Mouse (Mus musculus): ENCODE results near the gene H2afz.
"Not testable (repeated sequence)": the region's sequence is repeated elsewhere in the genome, so short reads cannot be mapped to it uniquely, and the experiment has no call there.

The H2afz gene

DNA sequence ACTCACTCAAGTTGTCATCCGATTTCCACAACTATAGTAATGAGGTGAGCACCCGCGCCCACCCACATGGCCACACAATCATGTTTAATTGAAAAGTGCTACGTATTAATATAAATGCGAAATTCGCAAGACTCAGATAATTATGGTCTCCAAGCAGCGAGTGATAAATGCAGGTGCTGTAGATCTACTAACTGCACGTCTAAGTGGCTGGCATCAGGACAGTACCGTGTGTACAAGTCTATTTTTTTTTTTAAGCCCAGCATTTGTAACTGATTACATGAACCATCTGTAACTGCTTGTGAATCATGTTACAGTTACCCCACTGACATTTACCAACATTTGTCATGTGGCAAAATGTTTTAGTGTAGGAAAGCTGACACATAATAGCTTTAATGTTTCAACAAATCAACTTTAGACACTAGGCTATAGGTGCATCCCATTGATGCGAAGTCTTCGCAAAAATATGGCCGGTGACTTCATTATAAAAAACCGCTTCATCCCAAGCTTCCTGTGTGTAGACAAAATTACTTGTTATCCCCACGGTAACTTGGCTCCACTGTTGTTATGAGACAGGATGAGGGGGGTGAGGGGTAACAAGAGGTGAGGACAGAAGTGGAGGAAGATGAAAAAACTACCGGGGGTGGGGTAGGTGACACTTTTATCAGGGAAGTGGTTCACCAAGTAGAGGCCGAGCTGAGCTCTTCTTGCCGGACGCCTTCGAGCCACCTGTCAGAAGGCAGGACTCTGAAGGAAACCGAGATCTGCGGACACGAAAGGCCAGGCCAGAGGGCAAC is 760 bp upstream of the H2afz start:
- no peak for DNase-seq (ENCODE audit: low read depth, low spot score)

DNA sequence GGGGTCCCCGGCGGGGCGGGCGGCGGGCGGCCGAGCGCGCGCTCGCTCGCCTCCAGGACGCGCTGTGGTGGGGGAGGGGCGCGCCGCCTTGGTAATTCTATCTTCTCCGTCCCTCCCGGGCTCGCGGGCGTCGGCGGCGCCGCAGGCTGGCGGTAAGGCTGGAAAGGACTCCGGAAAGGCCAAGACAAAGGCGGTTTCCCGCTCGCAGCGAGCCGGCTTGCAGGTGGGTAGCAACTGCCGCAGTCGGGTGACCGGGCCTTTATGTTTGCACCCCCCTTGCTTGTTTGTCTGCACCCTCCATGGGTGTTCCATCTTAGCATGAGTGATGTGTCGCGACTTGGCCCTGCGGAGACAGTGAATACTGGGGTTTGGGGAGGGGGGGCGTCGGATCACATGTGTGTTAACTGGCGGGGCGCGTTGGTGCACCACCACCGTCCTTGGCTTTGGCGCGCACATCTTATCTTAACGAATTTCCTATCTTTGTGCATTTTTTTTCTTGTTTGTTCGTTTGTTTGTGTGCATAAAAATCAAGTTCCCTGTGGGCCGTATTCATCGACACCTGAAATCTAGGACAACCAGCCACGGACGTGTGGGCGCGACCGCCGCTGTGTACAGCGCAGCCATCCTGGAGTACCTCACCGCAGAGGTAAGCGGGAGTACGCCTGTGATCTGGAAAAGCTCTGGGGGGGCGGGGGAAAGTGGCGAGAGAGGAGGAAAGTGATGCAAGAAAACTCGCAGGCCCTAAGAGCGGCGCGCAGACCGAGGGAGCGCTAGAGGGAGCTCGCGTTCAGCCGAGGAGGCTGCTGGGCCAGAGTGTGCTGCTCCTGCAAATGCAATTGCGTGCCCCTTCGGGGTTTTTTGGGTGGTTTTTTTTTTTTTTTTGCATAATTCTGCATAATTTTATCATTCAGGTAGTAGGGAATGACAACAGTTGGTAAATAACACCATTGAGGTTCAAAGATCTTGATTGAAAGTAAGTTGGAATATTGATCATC is 998 bp downstream of the H2afz start:
- peak; percentile 80 for DNase-seq (ENCODE audit: low read depth, low spot score)

DNA sequence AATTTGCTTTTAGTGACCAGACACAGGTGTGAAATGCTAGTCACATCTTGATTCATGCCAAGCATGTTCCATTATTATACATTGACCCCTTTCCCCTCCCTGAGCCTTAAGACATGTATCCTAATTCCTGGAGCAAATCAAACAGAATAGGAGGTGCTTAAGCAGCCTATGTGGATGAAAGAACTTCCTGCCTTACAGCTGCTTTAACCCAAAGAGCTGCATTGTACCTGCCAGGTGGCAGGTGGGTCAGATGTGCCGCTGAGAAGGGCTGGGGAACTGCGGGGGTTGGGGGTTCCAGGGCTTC is 2.8 kb downstream of the H2afz start:
- no peak for DNase-seq (ENCODE audit: low read depth, low spot score)

GRCm38 (mm10) chr3:137867437-137868093 is 3.3 kb downstream of the H2afz start, which contains the start of gene Dnajb14:
Gene Dnajb14 (plus strand): TSS chr3:137867675.
- DNase-seq (ENCODE audit: low read depth, low spot score): peak; percentile 73

DNA sequence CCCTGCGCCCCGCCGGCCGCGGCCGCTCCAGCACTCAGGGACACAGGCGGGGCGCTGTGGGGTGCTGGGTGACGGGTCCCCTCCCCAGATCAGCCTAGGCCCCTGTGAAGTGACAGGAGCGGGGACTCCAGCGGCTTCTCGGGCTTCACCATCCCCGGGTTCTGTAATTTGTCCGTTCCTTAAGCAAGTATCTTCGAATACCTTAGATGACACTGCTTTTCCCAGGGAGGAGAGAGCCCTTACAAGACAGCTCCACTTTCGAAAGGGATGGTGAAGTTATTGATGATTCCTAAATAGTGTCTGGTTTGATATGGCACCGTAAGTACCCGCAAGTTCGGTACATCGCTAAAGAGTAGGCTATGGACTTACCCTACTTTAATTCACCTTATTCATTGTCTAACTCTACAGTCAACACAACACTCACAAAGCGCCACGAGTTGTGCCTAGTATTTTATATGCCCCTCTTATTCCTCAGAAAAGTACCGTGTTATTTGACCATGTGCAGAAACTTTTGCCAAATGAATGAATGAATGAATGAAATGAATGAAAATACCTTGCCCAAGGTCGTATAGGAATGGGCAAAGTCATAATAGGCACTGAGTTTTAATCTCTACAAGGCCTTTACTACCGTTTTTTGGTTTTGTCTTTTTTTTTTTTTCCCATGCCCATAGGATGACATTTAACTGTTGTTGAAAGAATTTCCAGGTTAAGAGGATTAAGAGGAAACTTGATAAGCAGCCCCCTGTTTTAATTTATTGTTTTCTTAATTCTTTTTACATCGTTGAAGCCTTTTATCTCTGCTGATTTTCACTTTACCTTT is 4.0 kb downstream of the H2afz start:
- no peak for DNase-seq (ENCODE audit: low read depth, low spot score)

DNA sequence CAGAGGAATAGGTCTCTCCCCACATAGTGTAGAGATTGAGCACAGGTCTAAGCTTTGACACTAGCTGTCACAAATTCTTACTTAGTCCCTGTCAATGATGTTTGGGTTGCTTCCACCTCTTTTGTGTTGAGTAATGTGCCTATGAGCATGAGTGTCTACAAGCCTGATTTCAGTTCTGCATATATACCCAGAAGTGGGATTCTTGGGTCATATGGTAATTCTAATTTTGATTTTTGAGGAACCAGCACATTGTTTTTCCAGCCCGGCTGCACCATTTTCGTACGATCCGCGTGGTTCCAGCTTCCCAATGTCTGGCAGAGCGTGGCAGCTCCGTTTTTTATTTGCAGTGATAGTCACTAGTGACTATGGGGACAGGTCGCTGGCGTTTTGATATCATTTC is 5.1 kb downstream of the H2afz start:
- DNase-seq (ENCODE audit: low read depth, low spot score): no peak

DNA sequence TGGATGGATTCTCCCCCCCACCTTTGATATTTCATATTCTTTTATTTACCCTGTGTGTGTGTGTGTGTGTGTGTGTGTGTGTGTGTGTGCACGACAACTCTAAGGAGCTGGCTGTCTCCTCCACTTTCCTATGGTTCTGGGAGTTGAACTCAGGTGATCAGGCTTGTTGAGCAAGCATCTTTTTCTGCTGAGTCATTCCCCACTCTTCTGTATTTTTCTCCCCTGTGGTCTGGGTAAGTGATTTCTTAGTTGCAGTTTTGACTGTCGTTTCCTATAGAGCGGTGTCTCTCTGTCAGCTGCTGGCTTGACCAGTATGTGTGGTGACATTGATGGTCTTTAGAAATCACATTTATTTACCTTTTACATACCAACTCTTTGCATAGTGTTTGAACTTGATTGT is 15.0 kb downstream of the H2afz start:
- DNase-seq (ENCODE audit: low read depth, low spot score): no peak

DNA sequence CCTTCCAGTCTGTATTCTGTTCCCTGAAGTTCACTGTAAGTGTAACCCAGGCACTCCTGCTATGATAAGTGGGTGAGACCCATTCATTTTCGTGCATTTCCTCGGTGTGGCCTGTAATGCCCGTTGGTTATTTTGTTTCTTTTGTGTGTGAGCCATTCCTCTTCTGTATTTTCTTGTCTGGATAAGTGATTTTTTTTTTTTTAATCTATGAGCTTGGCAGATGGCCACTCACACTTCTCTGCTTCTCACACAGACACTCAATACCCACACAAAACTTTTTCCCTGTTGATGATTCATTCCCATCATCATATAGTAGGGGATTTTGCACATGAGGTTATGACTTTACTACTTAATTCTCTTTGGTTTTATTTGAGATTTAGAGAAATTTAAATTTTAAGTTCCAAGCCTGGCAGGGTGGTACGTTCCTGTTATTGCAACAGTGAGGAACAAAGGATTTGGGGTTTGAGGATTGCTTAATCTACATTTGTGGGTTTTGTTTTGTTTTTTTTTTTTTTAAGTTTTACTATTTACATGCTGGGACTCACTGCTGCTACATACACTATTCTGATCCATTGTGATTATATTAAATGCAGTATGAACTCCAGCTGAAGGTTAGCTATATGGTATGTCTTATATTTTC is 15.9 kb downstream of the H2afz start:
- DNase-seq (ENCODE audit: low read depth, low spot score): no peak

DNA sequence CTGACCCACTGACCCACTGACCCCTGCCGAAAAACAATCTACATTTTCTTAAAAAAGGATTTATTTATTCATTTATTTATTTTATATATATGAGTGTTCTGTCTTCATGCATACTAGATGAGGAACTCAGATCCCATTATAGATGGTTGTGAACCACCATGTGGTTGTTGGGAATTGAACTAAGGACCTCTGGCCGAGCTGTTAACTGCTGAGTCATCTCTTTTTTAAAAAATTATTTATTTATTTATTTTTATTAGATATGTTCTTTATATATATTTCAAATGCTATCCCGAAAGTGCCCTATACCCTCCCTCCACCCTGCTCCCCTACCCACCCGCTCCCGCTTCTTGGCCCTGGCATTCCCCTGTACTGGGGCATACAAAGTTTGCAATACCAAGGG is 16.8 kb downstream of the H2afz start:
- no peak for DNase-seq (ENCODE audit: low read depth, low spot score)

- DNase-seq (ENCODE audit: low read depth, low spot score): no peak
These were observed 23.7 kb downstream of the H2afz start for GRCm38 (mm10) chr3:137887961-137888360.

- DNase-seq (ENCODE audit: low read depth, low spot score): no peak
These were observed 26.8 kb downstream of the H2afz start for GRCm38 (mm10) chr3:137891089-137891488.

DNA sequence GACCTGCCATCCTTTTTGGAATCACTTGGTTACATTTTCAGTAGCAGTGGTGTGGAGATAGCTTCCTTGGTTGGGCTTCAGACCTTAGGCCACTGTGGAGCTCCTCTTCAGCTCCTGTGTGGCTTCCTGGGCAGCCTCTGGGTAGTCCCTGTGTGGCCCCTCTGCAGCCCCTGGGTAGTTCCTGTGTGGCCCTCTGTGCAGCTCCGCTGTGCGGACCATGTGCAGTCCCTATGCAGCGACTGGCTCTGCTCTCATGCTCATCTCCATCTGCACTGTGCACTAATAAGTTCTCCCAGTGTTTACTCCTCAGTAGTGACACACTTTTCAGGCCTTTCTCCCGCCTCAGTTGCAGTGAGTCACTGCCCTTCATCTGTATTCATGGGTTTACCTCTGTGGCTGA is 27.8 kb downstream of the H2afz start:
- DNase-seq (ENCODE audit: low read depth, low spot score): no peak

- no peak for DNase-seq (ENCODE audit: low read depth, low spot score)
These were observed 29.5 kb downstream of the H2afz start for GRCm38 (mm10) chr3:137893789-137894188.

GRCm38 (mm10) chr3:137895196-137895595 is 30.9 kb downstream of the H2afz start:
- peak; percentile 36 for DNase-seq (ENCODE audit: low read depth, low spot score)

DNA sequence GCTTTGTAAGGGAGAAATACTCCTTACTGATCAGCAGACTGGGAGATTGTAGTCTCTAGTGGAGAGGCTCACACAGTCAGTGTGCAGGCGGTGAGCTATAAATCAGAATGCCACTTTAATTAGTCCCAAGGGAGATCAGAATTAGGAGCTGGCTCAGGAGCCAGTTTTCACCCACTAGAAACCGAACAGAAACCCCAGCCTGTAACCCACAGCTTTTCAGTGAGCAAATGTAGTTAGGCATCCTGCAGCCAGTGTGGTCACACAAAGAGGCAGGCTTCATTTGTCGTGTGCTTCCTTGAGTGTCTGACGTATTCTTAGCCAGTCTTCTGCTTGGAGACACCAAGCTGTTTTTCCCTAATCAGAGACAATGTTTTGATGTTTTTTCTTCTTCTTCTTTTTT is 32.1 kb downstream of the H2afz start:
- no peak for DNase-seq (ENCODE audit: low read depth, low spot score)

GRCm38 (mm10) chr3:137896867-137897266 is 32.6 kb downstream of the H2afz start:
- no peak for DNase-seq (ENCODE audit: low read depth, low spot score)

DNA sequence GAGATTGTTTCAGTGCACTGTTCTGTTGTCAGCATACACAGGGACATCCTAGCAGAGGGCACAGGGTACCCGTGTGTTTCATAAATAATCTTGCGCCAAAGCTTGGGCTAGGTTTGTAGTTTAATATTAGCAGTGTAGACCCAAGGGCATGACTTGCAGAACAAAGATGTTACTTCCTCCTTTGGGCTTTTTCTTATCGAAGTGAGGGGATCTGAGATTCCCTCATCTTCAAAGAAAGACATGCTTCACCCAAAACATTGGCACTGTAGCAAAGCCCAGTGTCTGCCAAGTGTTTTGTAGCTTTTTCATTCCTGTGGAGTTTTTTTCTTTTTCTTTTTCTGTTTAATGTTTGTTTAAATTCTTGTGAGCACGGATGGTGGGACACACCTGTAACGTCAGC is 33.4 kb downstream of the H2afz start:
- DNase-seq (ENCODE audit: low read depth, low spot score): no peak

- no peak for DNase-seq (ENCODE audit: low read depth, low spot score)
These were observed 35.9 kb downstream of the H2afz start for GRCm38 (mm10) chr3:137900149-137900548.

GRCm38 (mm10) chr3:137913093-137913492 is 48.8 kb downstream of the H2afz start:
- no peak for DNase-seq (ENCODE audit: low read depth, low spot score)

GRCm38 (mm10) chr3:137914567-137914966 is 50.3 kb downstream of the H2afz start:
- DNase-seq (ENCODE audit: low read depth, low spot score): not testable (repeated sequence)

Data from WW6 (cell line).